Mouse (Mus musculus) thymus, adult 2 months (tissue): ENCODE results near the gene Vegfb. TPM values are rescaled to one million over a fixed set of nuclear protein-coding genes. Genes with fewer than 3 reads are reported as not detected.
"Not testable (repeated sequence)": the region's sequence is repeated elsewhere in the genome, so short reads cannot be mapped to it uniquely, and the experiment has no call there.

Experiments used
- DNase-seq: peaks from one replicate; pipeline ENCODE4 v3.0.0; 2021
- H3K27ac ChIP-seq: fragments of 200-500 bp; 2 replicates; pipeline ENCODE4 v1.5.1; 2012; ENCODE audit warnings: low read length, control low read depth; ENCODE audit not compliant: control insufficient read depth, insufficient read depth
- H3K27me3 ChIP-seq: fragments of 200-500 bp; 2 replicates; pipeline ENCODE4 v1.6.1; 2012; ENCODE audit warnings: mild to moderate bottlenecking, low read length, moderate library complexity, mixed read lengths; ENCODE audit not compliant: control insufficient read depth, insufficient read depth
- H3K36me3 ChIP-seq: fragments of 200-500 bp; 2 replicates; pipeline ENCODE4 v1.6.1; 2012; ENCODE audit warnings: mild to moderate bottlenecking, low read length, moderate library complexity; ENCODE audit not compliant: control insufficient read depth, insufficient read depth
- H3K4me1 ChIP-seq: fragments of 200-500 bp; replicated peaks from 2 replicates; pipeline ENCODE4 v1.6.1; 2012; ENCODE audit warnings: low read length; ENCODE audit not compliant: control insufficient read depth, insufficient read depth
- H3K4me3 ChIP-seq: fragments of 200-500 bp; 2 replicates; pipeline ENCODE4 v1.5.1; 2012; ENCODE audit warnings: mild to moderate bottlenecking, low read length, control low read depth, moderate library complexity; ENCODE audit not compliant: control insufficient read depth, insufficient read depth
- CTCF ChIP-seq: fragments of 200-500 bp; IDR thresholded peaks from 2 replicates; pipeline ENCODE4 v1.5.1; 2012; ENCODE audit warnings: mild to moderate bottlenecking, control low read depth, low read length, moderate library complexity, borderline replicate concordance; ENCODE audit not compliant: control insufficient read depth, poor library complexity, insufficient read depth; ENCODE audit errors: extremely low read depth
- POLR2A ChIP-seq: fragments of 200-500 bp; IDR thresholded peaks from 2 replicates; pipeline ENCODE4 v1.6.1; 2012; ENCODE audit warnings: mild to moderate bottlenecking, low read length, control low read depth, moderate library complexity; ENCODE audit not compliant: control insufficient read depth, poor library complexity, insufficient read depth; ENCODE audit errors: extremely low read depth
- WGBS: fragments of 180-500 bp; shearing (Covaris S2); methylation state at CpG from one replicate; pipeline ENCODE4 v1.1.7; 2018; 5-methylcytosine and 5-hydroxymethylcytosine counted together
- polyA plus RNA-seq: library from polyadenylated mRNA; depleted of rRNA; stranded (reverse); fragments of >200 nt; gene quantifications from 2 replicates; pipeline ENCODE4 v1.2.3, GENCODE M21; 2012

The Vegfb gene
- polyA plus RNA-seq, 1 experiment: 38.4 TPM

DNA sequence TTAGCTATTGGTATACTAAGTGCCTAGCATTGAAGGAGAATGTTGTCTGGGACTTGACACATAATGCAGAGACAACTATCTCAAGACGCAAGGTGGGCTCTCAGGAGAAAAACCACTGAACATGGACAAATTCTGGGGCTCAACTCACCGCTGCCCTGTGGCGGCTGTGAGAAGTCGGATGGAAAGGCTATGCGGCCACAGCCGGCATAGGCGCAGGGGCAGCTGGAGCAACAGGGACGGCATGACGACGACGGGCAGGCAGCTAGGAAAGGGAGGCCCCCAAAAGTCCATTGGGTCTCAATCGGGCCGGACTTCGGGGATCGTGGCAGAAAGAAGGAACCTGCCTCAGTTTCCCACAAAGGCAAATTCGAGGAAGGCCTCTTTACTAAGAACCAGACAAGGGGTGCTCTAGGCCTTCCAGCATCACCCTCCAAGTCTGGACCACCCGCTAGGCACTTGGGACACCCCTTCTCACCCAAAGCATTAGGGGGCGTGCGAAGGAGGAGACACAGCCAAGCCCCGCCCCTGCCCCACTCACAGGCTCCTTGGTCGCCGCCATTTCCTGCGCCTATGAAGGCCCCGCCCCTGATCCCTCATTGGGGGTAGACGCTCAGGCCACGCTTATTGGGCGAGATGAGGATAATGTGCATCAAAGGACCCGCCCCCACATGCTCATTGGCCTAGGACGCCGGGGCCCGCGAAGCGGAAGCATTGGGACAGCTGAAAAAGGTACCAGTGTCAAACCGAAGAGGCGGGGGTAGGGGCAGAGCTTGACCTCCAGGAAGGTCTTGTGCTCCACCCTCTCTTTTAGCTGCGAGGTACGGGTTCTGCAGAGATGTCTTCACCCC is 4.8 kb upstream of the Vegfb start, which contains the start of gene Dnajc4:
Gene Dnajc4 (minus strand): TSS at position 562 of the 848 bp plus-strand sequence.
- TF ChIP-seq POLR2A (peak; percentile 88), CTCF (peak; percentile 59; the same call in 1 of the 2 replicates)
- 1% methylated on average over 37 of the region's 37 CpGs for WGBS
- Histone ChIP-seq H3K27ac (peak within 1 kb of the TSS; percentile 1; the same call in 1 of the 2 replicates), H3K4me3 (peak within 1 kb of the TSS; percentile 52), H3K27me3 (no peaks in the 10 kb centered on the region), H3K4me1 (peaks cover 46% of the 10 kb centered on the region), H3K36me3 (no peaks in the 10 kb centered on the region)
- DNase-seq: peak; percentile 99

GRCm38 (mm10) chr19:6991166-6991565 is 3.7 kb upstream of the Vegfb start:
- H3K27me3 ChIP-seq, H3K27ac ChIP-seq, H3K36me3 ChIP-seq, DNase-seq, H3K4me3 ChIP-seq: not testable (repeated sequence)
- H3K4me1 ChIP-seq: peaks cover 46% of the 10 kb centered on the region
- WGBS: 93% methylated on average over 6 of the region's 6 CpGs

- Histone ChIP-seq H3K27ac (no peak overlapping the region), H3K4me3 (no peak overlapping the region), H3K27me3 (no peaks in the 10 kb centered on the region), H3K4me1 (peaks cover 46% of the 10 kb centered on the region), H3K36me3 (no peaks in the 10 kb centered on the region)
- no peak for DNase-seq
- WGBS: 95% methylated on average over 6 of the region's 6 CpGs
- TF ChIP-seq POLR2A: no peak
These were observed 3.3 kb upstream of the Vegfb start for GRCm38 (mm10) chr19:6990712-6991111.

- DNase-seq: no peak
- Histone ChIP-seq H3K36me3 (no peaks in the 10 kb centered on the region), H3K4me3 (no peak overlapping the region), H3K27ac (no peak overlapping the region), H3K4me1 (peaks cover 33% of the 10 kb centered on the region), H3K27me3 (no peaks in the 10 kb centered on the region)
- WGBS: 96% methylated on average over 8 of the region's 8 CpGs
- no peak for TF ChIP-seq CTCF
- no peak for TF ChIP-seq POLR2A
These were observed 1.8 kb upstream of the Vegfb start for GRCm38 (mm10) chr19:6989251-6989650.

DNA sequence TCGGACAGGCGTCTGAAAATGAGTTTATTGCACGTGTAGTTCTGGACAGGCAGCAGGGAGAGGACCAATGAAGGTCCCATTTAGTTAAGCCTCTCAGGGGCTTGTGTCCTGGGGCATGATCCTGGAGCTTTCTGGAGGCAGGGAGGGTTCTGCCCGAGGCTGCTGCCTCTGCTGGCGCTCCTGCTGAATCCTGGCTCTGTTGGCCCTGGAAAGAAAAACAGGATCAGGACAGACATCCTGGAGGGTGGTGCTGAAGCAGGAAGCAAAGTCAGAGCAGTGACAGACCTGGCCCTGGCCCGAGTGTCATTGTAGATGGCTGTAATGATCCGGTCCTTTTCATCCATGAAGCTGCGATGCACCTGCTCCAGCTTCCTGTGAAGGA is 444 bp upstream of the Vegfb start:
- Histone ChIP-seq H3K27ac (no peak overlapping the region), H3K27me3 (no peaks in the 10 kb centered on the region), H3K4me1 (peaks cover 26% of the 10 kb centered on the region), H3K4me3 (peak overlapping the region; percentile 59), H3K36me3 (no peaks in the 10 kb centered on the region)
- WGBS: 16% methylated on average over 8 of the region's 8 CpGs
- no peak for DNase-seq
- TF ChIP-seq POLR2A (no peak), CTCF (no peak)

DNA sequence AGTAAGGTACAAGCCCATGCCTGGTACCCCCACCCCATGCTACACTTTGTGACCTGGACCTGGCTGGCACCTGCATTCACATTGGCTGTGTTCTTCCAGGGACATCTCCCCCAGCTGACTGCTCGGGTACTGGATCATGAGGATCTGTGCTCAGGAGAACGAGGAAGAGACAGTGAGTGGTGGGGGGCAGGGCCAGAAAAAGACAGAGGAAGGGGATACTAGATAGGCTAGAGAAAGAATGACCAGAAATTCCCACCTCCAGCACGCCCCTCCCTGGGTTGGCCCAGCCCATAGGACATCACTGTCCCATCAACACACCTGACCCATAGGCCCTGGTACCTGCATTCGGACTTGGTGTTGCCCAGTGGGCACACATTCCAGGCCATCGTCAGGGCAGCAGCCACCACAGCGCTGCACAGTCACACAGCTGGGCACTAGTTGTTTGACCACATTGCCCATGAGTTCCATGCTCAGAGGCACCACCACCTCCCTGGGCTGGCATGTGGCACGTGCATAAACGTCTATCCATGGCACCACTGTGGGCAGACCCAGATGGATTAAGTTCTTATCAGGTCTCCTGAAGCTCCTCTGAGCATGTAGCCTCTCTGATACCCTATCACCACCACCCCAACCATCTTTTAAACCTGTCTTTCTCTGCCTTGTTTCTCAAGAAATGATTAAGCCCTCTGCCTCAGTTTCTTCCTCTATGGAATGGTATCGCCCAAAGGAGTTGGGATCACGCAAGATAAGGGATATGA is 1.3 kb downstream of the Vegfb start:
- Histone ChIP-seq H3K27me3 (no peaks in the 10 kb centered on the region), H3K4me1 (peaks cover 16% of the 10 kb centered on the region), H3K27ac (no peak overlapping the region), H3K4me3 (no peak overlapping the region), H3K36me3 (no peaks in the 10 kb centered on the region)
- 90% methylated on average over 10 of the region's 10 CpGs for WGBS
- TF ChIP-seq POLR2A (no peak), CTCF (no peak)
- DNase-seq: no peak
